Mouse (Mus musculus) forebrain, embryonic 15.5 days (tissue): ENCODE measurements at regions not wholly inside any gene's neighbourhood (a gene's known extent, or its start where the extent isn't known, plus 50 kb on each side); places are given as distances from the start of the nearest gene placed in this dataset.

ENCODE experiments used
- ATAC-seq: fragments of 200-750 bp; cut with Nextera tagmentation; replicated peaks from 2 replicates; pipeline ENCODE4 v1.8.0; 2017; ENCODE audit warnings: mild to moderate bottlenecking, moderate TSS enrichment, moderate library complexity
- H3K27ac ChIP-seq: fragments of 300-500 bp; sonication (generic); replicated peaks from 2 replicates; pipeline ENCODE4 v1.5.1; 2015; ENCODE audit warnings: mild to moderate bottlenecking, inconsistent platforms
- H3K27me3 ChIP-seq: fragments of 300-500 bp; sonication (generic); 2 replicates; pipeline ENCODE4 v1.6.1; 2015; ENCODE audit warnings: inconsistent platforms
- H3K36me3 ChIP-seq: fragments of 300-500 bp; sonication (generic); 2 replicates; pipeline ENCODE4 v1.6.1; 2015; ENCODE audit warnings: mild to moderate bottlenecking, inconsistent platforms
- H3K4me1 ChIP-seq: fragments of 300-500 bp; sonication (generic); 2 replicates; pipeline ENCODE4 v1.6.1; 2015; ENCODE audit warnings: inconsistent platforms
- H3K4me2 ChIP-seq: fragments of 300-500 bp; sonication (generic); replicated peaks from 2 replicates; pipeline ENCODE4 v1.6.1; 2015; ENCODE audit warnings: mild to moderate bottlenecking, inconsistent platforms
- H3K4me3 ChIP-seq: fragments of 300-500 bp; sonication (generic); 2 replicates; pipeline ENCODE4 v1.5.1; 2015; ENCODE audit warnings: mild to moderate bottlenecking, inconsistent platforms
- H3K9ac ChIP-seq: fragments of 300-500 bp; sonication (generic); replicated peaks from 2 replicates; pipeline ENCODE4 v1.6.1; 2015; ENCODE audit warnings: mild to moderate bottlenecking, inconsistent platforms
- H3K9me3 ChIP-seq: fragments of 300-500 bp; sonication (generic); 2 replicates; pipeline ENCODE4 v1.6.1; 2016; ENCODE audit warnings: inconsistent platforms
- WGBS: fragments of 180-500 bp; shearing (Covaris S2); methylation state at CpG from one replicate; pipeline ENCODE4 v1.1.7; 2015; ENCODE audit warnings: mixed read lengths; 5-methylcytosine and 5-hydroxymethylcytosine counted together

DNA sequence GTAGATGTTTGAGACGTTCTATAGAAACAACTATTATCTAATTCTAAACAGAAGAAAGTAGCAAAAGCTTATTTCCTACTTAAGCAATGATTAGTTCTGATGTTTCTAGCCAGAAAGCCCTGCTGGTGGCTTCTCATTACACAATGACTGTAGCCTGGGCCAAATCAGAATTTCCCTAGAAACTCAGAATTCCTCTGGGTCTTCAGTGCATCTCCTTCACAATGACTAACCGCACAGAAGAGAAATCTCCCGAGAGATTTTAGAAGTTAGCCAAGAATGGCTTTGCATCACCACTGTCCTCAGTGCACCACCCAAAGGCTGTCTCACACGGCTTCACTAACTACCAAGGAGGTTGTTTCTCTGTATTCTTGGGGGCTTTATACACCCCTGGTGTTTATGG, 248.0 kb downstream of the Gm826 start:
- no peaks in the 10 kb centered on the region for H3K4me1 ChIP-seq
- H3K4me2 ChIP-seq = no peak overlapping the region
- H3K36me3 ChIP-seq = no peaks in the 10 kb centered on the region
- H3K27me3 ChIP-seq = no peaks in the 10 kb centered on the region
- ATAC-seq = no peak
- no peak overlapping the region for H3K9ac ChIP-seq
- H3K27ac ChIP-seq = no peak overlapping the region
- no peaks in the 10 kb centered on the region for H3K9me3 ChIP-seq
- WGBS = 82% methylated on average over 4 of the region's 4 CpGs
- no peak overlapping the region for H3K4me3 ChIP-seq

DNA sequence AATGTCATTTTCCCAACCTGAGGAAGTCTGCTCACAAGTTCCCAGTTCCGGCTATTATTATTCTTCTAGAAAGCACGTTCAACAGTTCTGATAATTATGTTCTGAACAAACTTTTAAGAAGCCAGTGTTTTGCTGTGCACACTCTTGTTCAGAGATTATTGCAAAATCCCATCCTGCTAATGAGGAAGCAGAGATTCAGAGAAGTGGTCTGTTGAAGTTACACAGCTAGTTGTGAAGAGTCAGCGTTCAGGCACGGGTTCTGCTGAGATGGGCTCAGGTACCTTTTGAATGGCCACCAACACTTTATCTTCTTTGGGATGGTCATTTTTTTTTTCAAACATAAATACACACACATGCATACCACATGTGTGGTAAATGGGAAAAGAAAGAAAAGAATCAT, 250.3 kb downstream of the Gm826 start:
- no peak for ATAC-seq
- H3K9me3 ChIP-seq = no peaks in the 10 kb centered on the region
- H3K4me2 ChIP-seq = no peak overlapping the region
- no peaks in the 10 kb centered on the region for H3K4me1 ChIP-seq
- WGBS = 86% methylated on average over 4 of the region's 4 CpGs
- H3K27me3 ChIP-seq = no peaks in the 10 kb centered on the region
- H3K9ac ChIP-seq = no peak overlapping the region
- H3K36me3 ChIP-seq = no peaks in the 10 kb centered on the region
- no peak overlapping the region for H3K27ac ChIP-seq
- H3K4me3 ChIP-seq = no peak overlapping the region

GRCm38 (mm10) chr2:160082106-160082653, 251.8 kb downstream of the Gm826 start:
- no peak for ATAC-seq

DNA sequence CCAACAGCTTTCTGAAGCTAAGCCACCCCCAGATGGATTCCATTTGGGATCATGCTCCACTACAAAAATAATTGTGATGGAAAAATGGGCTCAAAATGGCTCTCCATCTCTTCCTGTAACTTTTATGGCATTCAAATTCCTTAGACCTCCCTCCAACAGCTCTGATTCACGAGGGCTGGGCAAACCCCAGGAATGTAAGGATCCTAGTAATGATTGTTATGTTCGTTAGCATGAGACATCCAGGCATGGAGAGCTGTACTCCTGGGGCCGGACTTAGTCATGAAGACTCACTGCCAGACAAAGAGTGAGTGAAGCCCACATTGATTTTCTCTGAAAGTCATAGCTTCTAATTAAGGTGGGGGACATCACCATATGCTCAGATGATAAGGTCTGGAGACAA, 258.3 kb downstream of the Gm826 start:
- H3K9ac ChIP-seq = no peak overlapping the region
- H3K4me1 ChIP-seq = no peaks in the 10 kb centered on the region
- no peaks in the 10 kb centered on the region for H3K27me3 ChIP-seq
- H3K9me3 ChIP-seq = no peaks in the 10 kb centered on the region
- H3K27ac ChIP-seq = no peak overlapping the region
- no peaks in the 10 kb centered on the region for H3K36me3 ChIP-seq
- ATAC-seq = no peak
- H3K4me2 ChIP-seq = no peak overlapping the region
- 54% methylated on average over 3 of the region's 3 CpGs for WGBS
- H3K4me3 ChIP-seq = no peak overlapping the region

More at GRCm38 (mm10) chr2:160082106-160082653, 251.8 kb downstream of the Gm826 start:
- Histone ChIP-seq H3K4me3 (no peak overlapping the region), H3K27ac (no peak overlapping the region), H3K4me2 (no peak overlapping the region), H3K36me3 (no peaks in the 10 kb centered on the region), H3K9me3 (no peaks in the 10 kb centered on the region), H3K9ac (no peak overlapping the region), H3K4me1 (no peaks in the 10 kb centered on the region), H3K27me3 (no peaks in the 10 kb centered on the region)
- WGBS = 70% methylated on average over 5 of the region's 5 CpGs

- Histone ChIP-seq H3K4me2 (no peak overlapping the region), H3K27me3 (no peaks in the 10 kb centered on the region), H3K9me3 (no peaks in the 10 kb centered on the region), H3K9ac (no peak overlapping the region), H3K4me3 (no peak overlapping the region), H3K4me1 (peaks cover 10% of the 10 kb centered on the region), H3K36me3 (no peaks in the 10 kb centered on the region), H3K27ac (no peak overlapping the region)
- no peak for ATAC-seq
- WGBS = 92% methylated on average over 2 of the region's 2 CpGs
Measured at GRCm38 (mm10) chr2:160070441-160070840, 263.5 kb downstream of the Gm826 start.

- no peaks in the 10 kb centered on the region for H3K36me3 ChIP-seq
- peaks cover 10% of the 10 kb centered on the region for H3K4me1 ChIP-seq
- no peak overlapping the region for H3K4me2 ChIP-seq
- no peak for ATAC-seq
- 88% methylated on average over 4 of the region's 4 CpGs for WGBS
- no peak overlapping the region for H3K4me3 ChIP-seq
- H3K27me3 ChIP-seq = no peaks in the 10 kb centered on the region
- no peak overlapping the region for H3K27ac ChIP-seq
- no peak overlapping the region for H3K9ac ChIP-seq
- no peaks in the 10 kb centered on the region for H3K9me3 ChIP-seq
Measured at GRCm38 (mm10) chr2:160068772-160069171, 265.2 kb downstream of the Gm826 start.

DNA sequence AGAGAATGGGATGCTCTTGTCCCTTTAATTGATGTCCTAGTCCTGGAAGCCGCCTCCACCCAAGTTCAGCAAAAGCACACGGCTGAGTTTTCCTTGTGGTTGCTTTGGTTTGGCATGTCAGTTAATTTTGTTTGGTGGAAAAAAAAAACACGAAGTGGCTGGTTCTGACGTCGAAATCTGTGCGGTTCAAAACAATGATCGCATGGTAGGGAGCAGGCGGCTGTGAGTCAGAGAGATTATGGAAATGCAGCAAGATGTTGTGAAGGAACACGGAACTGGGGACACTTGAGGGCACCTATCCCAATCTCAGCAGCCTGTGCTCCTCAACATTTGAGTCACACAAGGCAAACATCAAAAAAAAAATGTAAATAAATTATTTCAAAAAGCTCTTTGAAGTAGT, 266.1 kb downstream of the Gm826 start:
- 78% methylated on average over 9 of the region's 9 CpGs for WGBS
- no peaks in the 10 kb centered on the region for H3K9me3 ChIP-seq
- H3K4me3 ChIP-seq = no peak overlapping the region
- H3K27me3 ChIP-seq = no peaks in the 10 kb centered on the region
- H3K36me3 ChIP-seq = no peaks in the 10 kb centered on the region
- peaks cover 10% of the 10 kb centered on the region for H3K4me1 ChIP-seq
- no peak overlapping the region for H3K4me2 ChIP-seq
- no peak overlapping the region for H3K9ac ChIP-seq
- no peak overlapping the region for H3K27ac ChIP-seq
- no peak for ATAC-seq

GRCm38 (mm10) chr2:160066491-160067303, 267.3 kb downstream of the Gm826 start:
- Histone ChIP-seq H3K36me3 (no peaks in the 10 kb centered on the region), H3K9me3 (no peaks in the 10 kb centered on the region), H3K27ac (no peak overlapping the region), H3K9ac (no peak overlapping the region), H3K27me3 (no peaks in the 10 kb centered on the region), H3K4me3 (no peak overlapping the region), H3K4me1 (peaks cover 10% of the 10 kb centered on the region), H3K4me2 (no peak overlapping the region)
- WGBS = 18% methylated on average over 6 of the region's 6 CpGs
- ATAC-seq = no peak

- 64% methylated on average over 4 of the region's 4 CpGs for WGBS
- no peaks in the 10 kb centered on the region for H3K36me3 ChIP-seq
- H3K4me2 ChIP-seq = no peak overlapping the region
- no peaks in the 10 kb centered on the region for H3K9me3 ChIP-seq
- no peak overlapping the region for H3K27ac ChIP-seq
- peaks cover 10% of the 10 kb centered on the region for H3K4me1 ChIP-seq
- no peak overlapping the region for H3K4me3 ChIP-seq
- ATAC-seq = no peak
- no peaks in the 10 kb centered on the region for H3K27me3 ChIP-seq
- H3K9ac ChIP-seq = no peak overlapping the region
Measured at GRCm38 (mm10) chr2:160062148-160062937, 271.6 kb downstream of the Gm826 start.

- ATAC-seq = no peak
- no peaks in the 10 kb centered on the region for H3K4me1 ChIP-seq
- H3K27ac ChIP-seq = no peak overlapping the region
- no peak overlapping the region for H3K4me3 ChIP-seq
- H3K36me3 ChIP-seq = no peaks in the 10 kb centered on the region
- H3K4me2 ChIP-seq = no peak overlapping the region
- 90% methylated on average over 5 of the region's 5 CpGs for WGBS
- no peaks in the 10 kb centered on the region for H3K9me3 ChIP-seq
- no peaks in the 10 kb centered on the region for H3K27me3 ChIP-seq
- no peak overlapping the region for H3K9ac ChIP-seq
Measured at GRCm38 (mm10) chr2:160060091-160060490, 273.9 kb downstream of the Gm826 start.

- no peak for ATAC-seq
- H3K27me3 ChIP-seq = no peaks in the 10 kb centered on the region
- no peak overlapping the region for H3K9ac ChIP-seq
- no peaks in the 10 kb centered on the region for H3K36me3 ChIP-seq
- H3K9me3 ChIP-seq = no peaks in the 10 kb centered on the region
- no peak overlapping the region for H3K4me3 ChIP-seq
- WGBS = 56% methylated on average over 6 of the region's 6 CpGs
- H3K4me2 ChIP-seq = no peak overlapping the region
- no peaks in the 10 kb centered on the region for H3K4me1 ChIP-seq
- no peak overlapping the region for H3K27ac ChIP-seq
Measured at GRCm38 (mm10) chr2:160057211-160057610, 276.8 kb downstream of the Gm826 start.

- WGBS = 90% methylated on average over 14 of the region's 14 CpGs
- Histone ChIP-seq H3K9me3 (no peaks in the 10 kb centered on the region), H3K27me3 (no peaks in the 10 kb centered on the region), H3K4me3 (no peak overlapping the region), H3K27ac (no peak overlapping the region), H3K4me2 (no peak overlapping the region), H3K9ac (no peak overlapping the region), H3K36me3 (no peaks in the 10 kb centered on the region), H3K4me1 (no peaks in the 10 kb centered on the region)
- ATAC-seq = no peak
Measured at GRCm38 (mm10) chr2:160054411-160054810, 279.6 kb downstream of the Gm826 start.
